Mouse (Mus musculus): ENCODE results near the gene Tti1. TPM values are rescaled to one million over a fixed set of nuclear protein-coding genes. Genes with fewer than 3 reads are reported as not detected.
A peak's percentile ranks its signal among the peaks of the same experiment; 100 is the strongest.

The Tti1 gene
- total RNA-seq, 4 experiments from 2014 or later: 20.1 to 26.7 (median 24.3) TPM

DNA sequence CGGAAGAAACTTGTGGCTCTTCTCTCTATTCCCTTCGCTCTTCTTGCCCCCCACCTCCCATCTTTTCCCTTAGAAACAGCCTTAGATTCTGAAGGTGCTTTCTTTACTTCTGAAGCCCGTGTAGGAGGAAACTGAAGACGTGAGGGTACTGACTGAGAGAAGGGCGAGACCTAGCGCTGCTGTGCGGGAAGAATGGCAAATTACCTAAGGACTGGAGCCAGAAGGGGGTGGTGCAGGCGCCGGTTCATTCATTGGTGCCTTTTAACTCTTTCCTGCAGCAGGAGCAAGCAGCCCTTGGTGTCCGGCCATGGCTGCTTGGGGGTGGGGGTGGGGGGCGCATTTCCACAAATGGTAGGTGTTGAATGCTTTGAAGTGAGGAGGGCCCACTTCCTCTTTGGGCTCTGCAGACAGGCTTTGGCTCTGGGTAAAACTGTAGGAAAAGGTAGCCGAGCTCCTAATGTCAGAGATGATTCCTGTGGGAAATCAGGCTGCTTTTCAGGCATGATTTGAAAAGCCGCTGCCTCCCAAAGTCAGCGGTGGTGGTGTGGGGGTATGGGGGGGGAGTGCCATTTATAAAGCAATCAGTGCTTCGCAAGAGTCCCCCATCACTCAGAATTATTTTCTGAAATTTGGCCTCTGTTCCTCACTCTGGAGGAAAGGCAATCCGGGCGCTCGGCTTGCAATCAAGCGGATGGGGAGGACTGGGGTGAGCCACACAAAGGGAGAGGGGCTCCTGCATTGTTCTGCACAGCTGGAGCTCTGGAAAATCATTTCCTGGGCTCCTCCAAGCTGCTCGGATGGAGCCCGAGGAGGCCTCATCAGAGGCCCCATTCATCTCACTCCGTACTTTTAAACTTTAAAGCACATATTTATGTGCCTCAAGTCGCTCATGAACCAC lies 53.4 kb downstream of the Tti1 start:
- DNase-seq (ENCODE audit: low spot score in 2 of 2): no peak

DNA sequence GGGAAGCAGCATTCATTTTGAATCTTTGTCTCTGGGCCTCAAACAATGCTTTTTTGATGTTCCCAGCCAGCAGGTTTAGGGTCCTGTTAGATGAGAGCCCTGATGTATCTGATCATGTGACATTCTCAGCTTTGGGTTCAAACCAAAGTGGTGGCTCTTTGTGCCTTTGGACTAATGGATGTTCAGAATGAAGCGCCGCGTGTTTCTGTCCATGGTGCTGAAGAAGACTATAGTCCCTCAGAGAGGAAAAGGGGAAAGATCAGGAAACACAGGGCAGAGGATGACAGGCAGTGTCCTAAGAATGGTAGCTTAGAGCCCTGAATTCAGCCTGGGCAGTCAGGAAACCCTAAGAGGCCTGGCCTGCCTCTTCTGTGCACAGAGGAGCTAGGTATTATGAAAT lies 57.6 kb downstream of the Tti1 start:
- DNase-seq (ENCODE audit: low spot score in 2 of 2): no peak

DNA sequence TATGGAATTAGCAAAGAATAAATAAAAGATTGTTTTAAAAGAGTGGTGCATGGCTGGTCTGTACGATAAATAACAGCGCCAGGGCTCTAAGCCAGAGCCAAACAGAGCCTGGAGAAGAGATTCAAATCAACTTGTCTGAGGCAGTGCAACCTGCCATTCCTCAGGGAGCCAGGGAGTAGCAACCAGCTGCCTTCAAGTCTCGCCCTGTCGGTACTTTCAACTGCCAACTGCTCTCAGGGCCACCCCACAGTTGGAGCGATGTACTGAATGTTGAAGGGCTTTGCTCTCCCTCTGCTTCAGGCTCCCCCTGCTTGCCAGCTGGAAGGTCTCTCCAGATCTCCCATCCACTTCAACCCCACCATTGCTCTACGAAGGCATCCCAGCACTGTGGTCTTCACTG lies 58.1 kb downstream of the Tti1 start:
- DNase-seq (ENCODE audit: low spot score in 2 of 2): no peak

DNA sequence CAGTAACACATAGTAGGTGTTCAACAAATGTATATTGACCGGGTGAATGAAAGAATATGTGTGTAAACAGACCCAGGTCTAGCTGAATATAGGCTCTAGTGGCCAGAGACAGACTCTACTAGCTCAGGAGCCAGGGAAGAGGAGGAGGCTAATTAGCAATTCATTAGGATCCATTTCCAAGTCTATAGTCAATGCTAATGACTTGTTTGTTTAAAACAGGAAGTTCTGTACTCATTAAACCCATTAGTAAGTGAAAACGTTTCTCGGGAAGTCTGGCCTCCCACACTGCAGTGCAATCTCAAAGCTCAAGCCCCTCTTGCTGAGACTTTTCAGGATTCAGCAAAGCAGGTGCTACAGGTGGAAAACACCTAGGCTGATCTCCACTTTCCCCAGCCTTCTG lies 60.4 kb downstream of the Tti1 start:
- DNase-seq (ENCODE audit: low spot score in 2 of 2): no peak

- no peak for DNase-seq (ENCODE audit: low spot score in 2 of 2)
Measured at GRCm38 (mm10) chr2:157957707-157958108, 70.5 kb downstream of the Tti1 start.

DNA sequence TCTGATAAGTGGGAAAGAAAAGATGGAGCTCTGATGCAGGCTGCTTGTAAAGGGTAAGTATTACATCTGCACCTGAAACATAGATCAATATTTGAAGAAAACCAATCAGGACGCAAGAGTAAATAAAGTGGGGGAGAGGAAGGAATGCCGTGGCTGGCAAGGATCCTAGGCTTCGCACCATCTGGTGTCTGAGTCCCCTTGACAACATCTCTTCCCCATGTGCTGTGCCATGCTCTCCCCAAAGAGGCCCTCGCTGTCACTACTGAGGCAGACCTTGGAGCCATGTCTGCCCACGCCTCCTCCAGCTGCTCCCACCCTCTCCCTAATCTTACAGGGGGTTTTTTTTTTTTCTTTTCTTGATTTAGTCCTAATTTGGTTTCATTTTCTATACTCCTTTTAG lies 74.3 kb downstream of the Tti1 start:
- peak in 1 of 2 experiments; percentile 53 for DNase-seq (ENCODE audit: low spot score in 2 of 2)

DNA sequence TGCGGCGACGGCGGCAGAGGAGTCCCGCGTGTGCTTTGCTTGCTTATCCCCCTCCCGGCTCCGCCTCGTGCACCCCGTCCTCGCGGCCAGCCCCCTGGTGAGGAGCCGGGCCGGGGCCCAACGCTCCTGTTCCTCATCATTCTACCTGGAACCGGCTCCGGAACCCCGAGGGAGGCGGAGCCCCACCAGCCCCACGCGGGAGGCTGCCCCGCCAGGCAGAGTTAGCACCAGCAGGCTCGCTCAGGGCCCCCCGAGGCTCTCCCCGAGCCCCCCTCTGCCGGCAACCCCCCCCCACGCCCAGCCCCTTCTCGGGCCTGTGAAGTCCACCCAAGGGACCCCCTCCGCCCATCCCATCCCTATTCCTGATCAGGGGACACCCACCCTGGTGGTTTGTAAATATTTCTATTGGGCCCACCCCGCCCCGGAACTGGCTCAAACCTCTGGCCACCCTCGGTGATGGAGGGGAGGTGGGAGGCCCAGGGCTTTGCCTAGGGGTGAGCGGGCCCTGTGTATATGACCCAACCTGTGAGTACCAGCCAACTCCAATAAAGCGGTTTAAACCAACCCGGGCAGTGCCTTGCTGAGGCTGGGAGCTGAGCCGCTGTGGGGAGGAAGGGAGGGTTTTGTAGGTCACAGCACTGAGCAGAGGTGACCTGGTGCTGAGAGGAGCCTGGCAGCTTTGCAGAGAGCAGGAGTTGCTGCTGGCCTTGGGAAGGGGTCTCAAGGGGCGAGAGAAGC lies 83.9 kb downstream of the Tti1 start:
- no peak for DNase-seq (ENCODE audit: low spot score in 2 of 2)

GRCm38 (mm10) chr2:157943514-157944155 lies 84.6 kb downstream of the Tti1 start:
- DNase-seq (ENCODE audit: low spot score in 2 of 2): peak; percentile 82 to 87

DNA sequence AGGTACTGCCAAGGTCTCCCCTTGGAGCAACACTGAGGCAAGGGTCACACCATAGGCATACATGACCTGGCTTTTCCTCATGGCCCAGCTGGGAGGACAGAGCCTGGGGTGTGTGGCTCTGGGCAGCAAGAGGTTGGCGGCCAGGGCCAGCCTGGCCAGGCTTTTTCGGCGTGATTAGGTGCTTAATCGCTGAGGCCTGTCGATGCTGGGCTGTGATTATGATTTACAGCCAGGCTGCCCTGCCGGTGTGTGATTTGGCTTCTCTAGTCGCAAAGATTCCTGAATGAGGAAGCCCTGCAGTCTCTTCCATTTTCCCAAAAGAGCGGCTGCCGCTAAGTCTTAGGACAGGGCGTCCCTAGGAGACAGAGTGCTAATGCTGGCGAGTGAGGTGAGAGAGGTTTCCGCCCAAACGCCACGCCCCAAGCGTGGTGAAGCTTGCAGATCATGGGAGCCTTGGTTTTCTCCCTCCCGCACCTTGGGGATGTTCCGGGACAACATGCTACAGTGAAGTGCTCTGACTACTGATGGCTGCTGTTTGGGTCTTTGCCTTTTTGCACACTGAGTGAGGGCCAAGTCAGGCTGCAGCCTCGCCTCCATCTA lies 87.5 kb downstream of the Tti1 start:
- DNase-seq (ENCODE audit: low spot score in 2 of 2): no peak

DNA sequence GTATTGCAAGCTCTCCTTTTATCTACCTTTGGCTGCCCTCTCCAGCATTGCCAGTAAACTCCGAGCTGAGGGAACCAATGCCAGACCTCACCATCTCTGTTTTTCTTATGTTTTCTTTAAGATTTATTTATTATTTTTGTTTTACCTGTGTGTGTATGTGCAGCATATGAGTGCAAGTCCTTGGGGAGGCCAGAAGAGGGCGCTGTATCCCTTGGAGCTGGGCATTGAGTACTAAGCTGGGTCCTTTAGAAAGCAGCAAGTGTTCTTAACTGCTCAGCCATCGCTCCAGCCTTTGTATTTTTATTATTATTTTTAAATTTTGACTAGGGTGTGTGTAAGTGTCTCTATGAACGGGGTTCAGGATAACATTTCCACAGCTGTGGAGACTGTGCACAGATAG lies 91.6 kb downstream of the Tti1 start:
- DNase-seq (ENCODE audit: low spot score in 2 of 2): no peak

DNA sequence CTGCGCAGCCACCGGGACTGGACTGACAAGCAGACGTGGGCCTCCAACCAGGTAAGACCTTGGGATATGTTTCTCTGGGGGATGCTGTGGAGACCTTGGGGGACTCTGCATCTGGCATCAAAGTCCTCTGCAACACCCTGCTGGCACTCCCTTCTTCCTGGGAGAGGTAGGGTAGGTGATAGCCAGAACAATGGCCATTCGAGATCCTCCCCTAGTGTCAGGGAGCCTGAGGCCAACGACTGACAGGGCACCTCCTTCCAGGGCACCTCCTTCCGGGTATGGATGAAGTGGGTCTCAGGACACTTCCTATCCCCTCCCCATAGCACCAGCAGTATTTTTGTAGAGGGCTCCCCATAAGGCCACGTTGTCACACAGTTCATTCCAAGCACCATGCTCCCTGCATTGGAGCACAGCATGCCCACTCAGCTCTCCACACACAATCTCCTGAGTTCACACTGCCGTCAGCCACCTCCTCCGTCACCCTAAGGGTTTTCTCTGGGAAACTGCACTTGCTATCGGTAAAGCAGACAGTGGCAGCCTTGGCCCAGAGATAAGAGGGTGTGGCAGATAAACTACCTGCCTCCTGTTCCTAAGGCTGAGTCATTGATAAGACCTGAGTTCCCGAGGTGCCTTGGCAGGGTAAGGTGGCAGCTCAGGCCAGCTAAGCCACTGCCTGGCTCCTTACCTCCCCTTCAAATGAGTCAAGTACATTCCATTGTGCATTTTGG lies 92.6 kb downstream of the Tti1 start:
- DNase-seq (ENCODE audit: low spot score in 2 of 2): no peak

GRCm38 (mm10) chr2:157932655-157933054 lies 95.6 kb downstream of the Tti1 start:
- no peak for DNase-seq (ENCODE audit: low spot score in 2 of 2)

Other genes with a start within 250 kb of the Tti1 start
- 10 to 100 TPM; 81.5 to 99.3 (median 90.0) TPM for gene Vstm2l, start 113.8 kb downstream of the Tti1 start, total RNA-seq (2022)
- gene Rprd1b, start 64 bp upstream of the Tti1 start, total RNA-seq (2022): 10 to 100 TPM; 51.1 to 61.0 (median 52.7) TPM
- gene Tgm2, start 118.0 kb upstream of the Tti1 start, total RNA-seq (2022): 10 to 100 TPM in 3 of 4 experiments, 1 to 10 TPM in 1; 9.1 to 14.2 (median 12.7) TPM
- gene D630003M21Rik, start 200.8 kb upstream of the Tti1 start, total RNA-seq (2022): 1 to 10 TPM; 3.3 to 5.3 (median 4.5) TPM
- not detected for gene Bpi, start 229.7 kb upstream of the Tti1 start, total RNA-seq (2022)

All from layer of hippocampus, adult 8-10 months (tissue).